Mouse (Mus musculus): Measurements from ENCODE around the gene Ipo11.
A peak's percentile ranks its signal among the peaks of the same experiment; 100 is the strongest.

Gene Ipo11

GRCm38 (mm10) chr13:106904637-106905036 lies 32.1 kb downstream of the Ipo11 start:
- DNase-seq (ENCODE audit: low read depth) = no peak

GRCm38 (mm10) chr13:106894284-106894683 lies 42.5 kb downstream of the Ipo11 start:
- DNase-seq (ENCODE audit: low read depth) = peak; percentile 33

DNA sequence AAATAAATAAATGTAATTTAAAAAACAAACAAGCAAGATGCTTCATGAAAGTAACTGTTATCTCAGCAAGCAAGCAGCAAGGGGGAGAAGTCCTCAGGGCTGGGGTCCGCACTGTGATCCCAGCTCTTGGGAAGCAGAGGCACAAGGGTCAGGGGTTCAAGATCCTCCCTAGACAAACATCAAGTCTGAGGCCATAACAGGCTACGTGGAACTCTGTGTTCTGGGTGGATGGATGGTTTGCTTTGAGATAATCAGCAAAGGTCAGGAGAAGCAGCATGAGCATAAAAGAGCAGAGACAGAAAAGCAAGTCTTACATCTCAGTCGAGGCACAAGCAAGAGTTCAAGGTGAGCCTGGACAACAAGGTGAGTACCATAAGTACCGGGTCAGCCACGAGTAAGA lies 43.1 kb downstream of the Ipo11 start:
- DNase-seq (ENCODE audit: low read depth) = no peak

DNA sequence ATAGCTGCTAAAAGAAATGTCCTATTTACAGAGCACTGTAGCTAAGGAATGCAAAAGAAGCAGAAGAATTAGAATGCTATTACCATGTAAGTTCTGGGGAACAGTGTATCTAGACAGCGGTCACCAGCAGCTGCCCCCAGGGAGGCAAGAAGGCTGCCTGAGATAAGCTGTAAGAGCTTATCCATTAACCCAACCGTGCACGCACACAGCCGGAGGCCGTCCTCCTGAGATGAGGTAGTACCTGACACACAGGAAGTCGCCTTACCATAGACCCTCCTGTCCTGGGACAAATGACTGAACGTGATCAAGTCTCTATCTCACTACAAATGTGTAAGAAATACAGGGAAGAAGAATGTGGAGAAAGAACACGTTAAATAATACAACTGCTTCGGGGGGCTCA lies 43.6 kb downstream of the Ipo11 start:
- DNase-seq (ENCODE audit: low read depth) = no peak

DNA sequence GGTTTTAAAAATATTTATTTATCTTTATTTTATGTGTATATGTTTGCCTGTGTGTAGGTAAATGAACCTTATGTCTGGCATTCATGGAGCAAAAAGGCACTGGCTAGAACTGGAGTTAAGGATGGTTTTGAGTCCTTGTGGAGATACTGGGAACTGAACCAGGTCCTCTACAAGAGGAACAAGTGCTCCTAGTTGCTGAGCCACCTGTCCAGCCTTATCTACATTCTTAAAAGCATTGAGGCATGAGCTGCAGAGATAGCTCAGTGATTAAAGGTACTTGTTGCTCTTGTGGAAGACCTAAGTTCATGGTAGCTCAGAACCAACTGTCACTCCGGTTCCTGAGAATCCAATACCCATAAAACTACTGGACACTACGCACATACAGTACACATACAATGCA lies 49.4 kb downstream of the Ipo11 start:
- DNase-seq (ENCODE audit: low read depth) = no peak

GRCm38 (mm10) chr13:106884249-106884648 lies 52.5 kb downstream of the Ipo11 start:
- no peak for DNase-seq (ENCODE audit: low read depth)

DNA sequence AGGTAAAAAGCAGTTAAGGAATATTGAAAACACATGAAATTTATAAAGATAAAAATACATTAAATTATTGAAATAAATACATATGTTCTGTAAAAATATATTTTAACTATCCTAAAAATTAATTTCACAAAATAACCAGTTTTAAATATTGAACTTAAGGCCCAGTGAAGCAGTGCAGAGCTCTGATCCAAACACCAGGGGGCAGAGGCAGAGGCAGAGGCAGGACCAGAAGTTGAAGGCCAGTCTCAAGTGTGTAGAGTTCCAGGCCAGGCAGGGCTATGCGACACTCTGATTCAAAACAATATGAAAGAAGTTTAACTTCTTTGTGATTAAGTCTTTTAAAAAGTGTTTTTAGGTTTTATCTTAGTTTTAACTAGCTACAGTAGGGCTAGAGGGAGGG lies 60.5 kb downstream of the Ipo11 start:
- DNase-seq (ENCODE audit: low read depth) = peak; percentile 27

DNA sequence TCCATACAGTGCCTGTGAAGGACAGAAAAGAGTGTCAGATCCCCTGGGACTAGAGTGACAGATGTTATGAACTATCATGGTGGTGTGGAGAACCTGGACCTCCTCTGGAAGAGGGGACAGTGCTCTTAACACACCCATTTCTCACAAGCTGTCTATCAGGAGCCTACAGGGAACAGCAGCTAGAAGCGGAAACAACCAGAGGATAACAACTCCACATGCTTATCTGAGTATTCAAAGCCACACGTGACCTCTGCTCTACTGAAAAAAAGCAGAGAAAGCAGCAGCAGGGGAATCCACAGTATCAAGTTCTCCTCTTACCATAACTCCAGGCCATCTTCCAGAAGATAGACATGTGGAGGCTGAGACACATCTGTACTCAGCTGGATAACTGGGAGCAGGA lies 71.2 kb downstream of the Ipo11 start:
- DNase-seq (ENCODE audit: low read depth) = no peak

GRCm38 (mm10) chr13:106858779-106859178 lies 78.0 kb downstream of the Ipo11 start:
- no peak for DNase-seq (ENCODE audit: low read depth)

GRCm38 (mm10) chr13:106856556-106856955 lies 80.2 kb downstream of the Ipo11 start:
- DNase-seq (ENCODE audit: low read depth) = no peak

DNA sequence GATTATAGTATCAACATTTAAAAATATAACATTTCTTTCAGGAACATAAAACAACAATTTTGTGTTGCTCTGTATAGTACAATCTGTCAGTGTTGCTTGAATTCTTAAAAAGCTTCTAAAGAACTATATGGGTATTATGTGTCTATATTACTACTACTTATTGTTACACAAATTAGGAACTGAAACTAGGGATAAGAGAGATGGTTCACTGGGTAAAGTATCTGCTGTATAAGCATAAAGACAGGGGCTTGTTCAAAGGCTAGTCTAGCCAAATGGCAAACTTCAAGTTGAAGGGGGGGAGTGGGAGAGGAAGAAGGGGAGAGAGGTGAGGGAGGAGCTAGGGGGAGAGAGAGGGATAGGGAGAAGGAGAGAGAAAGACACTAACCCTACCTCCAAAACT lies 89.2 kb downstream of the Ipo11 start:
- no peak for DNase-seq (ENCODE audit: low read depth)

DNA sequence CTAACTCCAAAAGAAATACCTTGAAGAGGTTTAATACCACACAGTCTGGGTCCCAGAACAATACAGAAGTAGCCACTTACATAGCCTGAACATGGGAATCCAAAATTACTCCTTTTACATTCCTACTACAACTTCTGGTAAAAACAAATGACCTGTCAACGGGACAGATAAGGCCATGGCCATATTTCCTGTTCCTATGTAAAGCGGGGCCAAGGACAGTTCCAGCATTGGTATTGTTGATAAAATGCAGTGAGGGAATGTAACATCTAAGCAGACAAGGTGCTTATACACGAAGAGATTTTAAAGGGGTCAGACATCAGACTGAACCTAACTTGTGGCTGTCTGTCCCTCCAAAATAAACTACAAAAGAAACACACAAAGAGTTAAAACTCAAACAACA lies 91.8 kb downstream of the Ipo11 start:
- DNase-seq (ENCODE audit: low read depth) = no peak

DNA sequence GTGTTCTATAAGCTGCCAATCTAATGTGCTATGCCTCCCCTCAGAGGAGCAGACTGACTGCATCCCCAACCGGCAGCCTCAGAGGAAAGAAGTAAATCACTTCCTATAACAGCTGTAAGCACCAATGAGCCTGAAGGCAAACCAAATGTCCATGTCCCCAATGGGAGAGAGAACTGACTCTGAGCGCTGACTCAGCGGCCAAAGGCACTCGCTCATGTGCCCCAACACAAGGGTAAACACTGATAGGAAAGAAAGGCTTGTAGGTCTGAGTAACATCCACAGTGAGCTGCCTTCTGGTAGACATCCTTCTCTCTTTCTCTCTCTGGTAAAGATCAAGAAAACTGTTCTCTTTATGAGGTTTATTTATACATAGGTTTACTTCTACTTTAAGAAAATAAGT lies 94.2 kb downstream of the Ipo11 start:
- no peak for DNase-seq (ENCODE audit: low read depth)

DNA sequence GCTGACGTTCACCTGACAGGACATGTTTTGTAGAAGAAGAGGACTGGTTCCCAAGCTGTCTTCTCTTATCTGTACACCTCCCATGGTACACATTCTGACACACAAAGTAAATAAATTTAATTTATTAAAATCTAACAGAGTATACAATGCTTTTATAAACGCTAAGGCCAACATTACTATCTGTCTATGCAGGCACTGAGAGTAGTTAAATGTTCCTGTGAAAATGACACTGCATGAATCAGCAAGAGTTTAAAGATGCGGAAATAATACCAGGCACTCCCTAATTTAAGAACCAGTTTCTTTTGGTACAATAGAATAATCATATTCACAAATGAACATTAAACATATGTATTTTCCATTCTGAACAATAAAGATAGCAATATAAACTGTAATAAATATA lies 98.0 kb downstream of the Ipo11 start:
- no peak for DNase-seq (ENCODE audit: low read depth)

- DNase-seq (ENCODE audit: low read depth) = no peak
Measured at GRCm38 (mm10) chr13:106836527-106836879, 100.3 kb downstream of the Ipo11 start.

- peak; percentile 88 for DNase-seq (ENCODE audit: low read depth)
Measured at GRCm38 (mm10) chr13:106835844-106836526, 100.8 kb downstream of the Ipo11 start.

DNA sequence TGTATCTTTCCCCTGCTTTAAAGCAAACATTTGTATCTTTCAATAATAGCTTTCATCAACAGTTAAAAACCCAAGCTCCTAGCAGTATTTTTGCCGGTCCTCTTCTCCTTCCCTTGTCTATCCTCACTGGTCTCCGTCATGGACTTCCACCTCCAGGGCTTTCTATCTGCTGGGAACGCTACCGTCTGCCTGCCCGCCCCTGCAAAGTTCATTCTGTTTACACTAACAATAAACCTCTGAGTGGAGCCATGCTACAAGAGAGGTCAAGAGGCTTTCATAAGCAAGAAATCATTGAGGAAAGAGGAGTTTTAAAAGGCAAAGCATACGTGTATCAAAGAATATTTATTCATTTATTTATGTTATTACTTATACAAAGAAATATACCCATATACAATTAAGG lies 106.7 kb downstream of the Ipo11 start:
- no peak for DNase-seq (ENCODE audit: low read depth)

DNA sequence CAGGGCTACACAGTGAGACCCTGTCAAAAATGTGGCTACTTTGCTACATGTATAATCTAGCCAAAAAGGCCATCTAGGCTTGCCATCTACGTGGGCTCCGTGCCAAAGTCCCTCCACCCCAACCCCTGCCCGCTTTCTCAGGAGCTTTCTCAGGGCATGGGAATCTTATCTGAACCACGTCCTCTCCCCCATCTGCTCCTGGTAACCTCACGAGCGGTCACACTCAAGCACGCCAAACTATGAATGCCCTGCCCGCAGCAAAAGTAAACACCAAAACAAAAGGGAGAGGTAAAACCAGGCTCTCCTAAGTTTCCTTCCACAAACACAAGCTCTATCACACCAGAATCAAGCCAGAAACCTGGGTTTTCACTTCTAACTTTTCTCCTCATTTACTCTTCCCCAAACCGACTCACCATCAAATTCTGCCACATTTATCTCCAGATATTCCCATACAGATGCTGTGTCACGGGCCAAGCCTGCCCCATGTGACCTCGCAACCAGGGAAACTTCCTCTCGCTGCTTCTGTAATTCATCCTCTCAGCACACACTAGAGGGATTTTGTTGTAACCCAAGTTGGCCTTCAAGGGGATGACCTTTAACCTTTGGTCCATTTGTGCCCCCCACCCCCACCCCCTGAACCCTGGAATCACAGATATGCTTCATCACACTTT lies 107.3 kb downstream of the Ipo11 start:
- DNase-seq (ENCODE audit: low read depth) = no peak

GRCm38 (mm10) chr13:106825618-106826017 lies 111.1 kb downstream of the Ipo11 start:
- no peak for DNase-seq (ENCODE audit: low read depth)

DNA sequence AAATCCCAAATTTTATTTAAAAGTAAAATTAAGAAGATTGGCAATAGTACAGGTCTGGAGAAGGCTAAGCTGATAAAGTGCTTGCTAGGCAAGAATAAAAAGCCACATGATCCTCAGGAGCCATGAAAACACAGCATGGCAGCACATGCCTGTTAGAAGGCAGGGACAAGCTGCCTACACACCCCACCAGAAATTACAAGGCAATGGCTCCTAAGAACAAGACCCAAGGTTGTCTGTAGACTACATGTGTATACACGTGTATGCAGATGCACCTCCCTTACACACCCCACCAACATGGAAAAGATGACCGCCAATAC lies 112.9 kb downstream of the Ipo11 start:
- no peak for DNase-seq (ENCODE audit: low read depth)

DNA sequence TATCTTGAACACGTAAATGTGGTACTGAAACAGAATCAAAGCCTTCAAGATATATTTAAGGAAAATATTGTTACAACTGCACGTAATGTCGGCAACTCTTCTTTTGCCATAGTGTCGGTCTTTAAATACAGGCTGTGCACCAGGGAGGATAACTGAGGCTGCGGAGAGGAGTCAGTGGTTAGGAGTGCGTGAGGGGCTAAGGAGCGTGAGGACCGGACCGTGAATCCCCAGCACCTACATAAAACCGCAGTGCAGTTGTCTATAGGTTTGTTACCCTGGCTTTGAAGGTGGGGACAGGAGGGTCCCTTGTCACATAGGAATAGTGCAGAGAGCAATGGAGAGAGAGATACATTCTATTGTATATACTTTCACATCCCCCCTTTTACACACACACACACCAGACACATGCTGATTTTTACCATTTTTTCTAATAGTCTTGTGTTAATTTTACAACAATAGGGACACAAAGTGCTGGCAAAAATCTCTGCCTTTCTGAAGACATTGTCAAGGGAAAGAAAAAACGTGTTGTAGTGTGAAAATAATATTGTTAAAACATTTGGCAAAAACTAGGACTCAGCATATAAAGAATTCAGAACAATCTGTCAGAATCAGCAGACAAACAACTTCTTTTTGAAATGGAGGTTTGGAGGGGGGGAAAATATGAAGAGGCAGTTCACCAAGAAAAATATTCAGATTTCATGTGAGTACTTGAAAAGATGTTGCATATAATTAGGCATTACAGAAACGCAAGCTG lies 113.5 kb downstream of the Ipo11 start:
- DNase-seq (ENCODE audit: low read depth) = no peak

DNA sequence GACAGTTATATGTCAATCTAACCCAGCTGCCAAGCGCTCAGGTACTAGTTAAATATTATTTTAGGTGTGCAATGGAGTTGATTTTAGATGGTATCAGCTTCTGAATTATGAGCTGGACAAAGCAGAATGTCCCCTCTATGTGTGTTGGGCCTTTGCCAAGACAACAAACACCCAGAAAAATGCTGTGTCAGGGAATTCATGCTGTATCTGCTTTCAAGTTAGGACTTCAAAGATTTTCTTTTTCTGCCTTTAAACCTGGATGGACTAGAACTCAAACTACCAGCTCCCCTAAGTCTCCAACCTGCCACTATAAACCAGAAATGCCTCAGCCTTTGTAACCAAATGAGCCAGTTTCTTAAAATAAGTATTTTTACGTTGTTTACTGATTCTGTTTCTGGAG lies 116.6 kb downstream of the Ipo11 start:
- DNase-seq (ENCODE audit: low read depth) = no peak

DNA sequence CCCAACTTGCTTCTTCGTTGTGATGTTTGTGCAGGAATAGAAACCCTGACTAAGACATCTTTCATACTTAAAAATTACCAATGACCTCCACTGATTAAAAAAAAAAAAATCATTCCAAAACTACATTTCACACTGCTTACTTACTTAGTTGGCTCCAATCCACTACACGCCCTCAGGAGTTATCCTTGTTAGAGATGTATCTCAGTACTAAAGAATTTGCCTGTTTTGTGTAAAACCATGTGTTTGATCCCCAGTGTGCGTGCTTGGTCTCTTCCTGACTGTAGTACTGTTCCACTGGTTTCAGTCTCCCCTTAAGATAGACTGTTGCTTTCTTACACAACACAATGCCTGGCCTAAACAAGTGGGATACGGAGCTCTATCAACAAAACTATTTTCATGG lies 117.0 kb downstream of the Ipo11 start:
- DNase-seq (ENCODE audit: low read depth) = no peak

DNA sequence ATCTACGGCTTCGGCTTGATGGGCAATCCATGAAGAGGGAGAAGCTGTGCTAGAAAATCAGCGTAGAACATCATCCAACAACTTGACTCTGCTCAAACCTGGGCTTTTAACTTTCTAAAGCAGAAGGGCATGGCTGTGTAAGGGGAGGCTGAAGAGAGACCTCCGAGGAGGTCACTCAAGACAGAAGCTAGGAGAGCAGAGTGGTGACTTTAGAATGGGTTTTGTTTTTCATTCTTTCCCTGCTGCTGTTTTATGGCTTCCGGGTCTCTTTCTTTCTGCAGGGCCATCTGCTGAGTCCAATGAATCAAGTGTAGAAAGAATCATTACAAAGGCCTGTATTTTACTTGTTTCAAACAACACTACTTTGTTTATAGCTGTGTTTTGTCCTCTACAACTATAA lies 119.7 kb downstream of the Ipo11 start:
- no peak for DNase-seq (ENCODE audit: low read depth)
